Mouse (Mus musculus) testis, adult 2 months (tissue): ENCODE results near the gene Hbs1l. TPM values are rescaled to one million over a fixed set of nuclear protein-coding genes. Genes with fewer than 3 reads are reported as not detected.

Source experiments
- H3K27ac ChIP-seq: fragments of 200-500 bp; 2 replicates; pipeline ENCODE4 v1.5.1; 2012; ENCODE audit warnings: low read depth, low read length; ENCODE audit not compliant: control insufficient read depth, insufficient read depth
- H3K27me3 ChIP-seq: fragments of 200-500 bp; 2 replicates; pipeline ENCODE4 v1.6.1; 2012; ENCODE audit warnings: mild to moderate bottlenecking, low read length, moderate library complexity; ENCODE audit not compliant: control insufficient read depth, insufficient read depth
- H3K36me3 ChIP-seq: fragments of 200-500 bp; 2 replicates; pipeline ENCODE4 v1.6.1; 2012; ENCODE audit warnings: mild to moderate bottlenecking, low read length; ENCODE audit not compliant: control insufficient read depth, insufficient read depth
- H3K4me1 ChIP-seq: fragments of 200-500 bp; 2 replicates; pipeline ENCODE4 v1.6.1; 2012; ENCODE audit warnings: low read length; ENCODE audit not compliant: control insufficient read depth, insufficient read depth
- H3K4me3 ChIP-seq: fragments of 200-500 bp; 2 replicates; pipeline ENCODE4 v1.5.1; 2012; ENCODE audit warnings: low read depth, mild to moderate bottlenecking, low read length, moderate library complexity, mixed read lengths; ENCODE audit not compliant: control insufficient read depth
- CTCF ChIP-seq: fragments of 200-500 bp; IDR thresholded peaks from 2 replicates; pipeline ENCODE4 v1.5.1; 2012; ENCODE audit warnings: low read depth, mild to moderate bottlenecking, inconsistent platforms, low read length, moderate library complexity; ENCODE audit not compliant: control insufficient read depth, insufficient read depth, insufficient replicate concordance
- POLR2A ChIP-seq: fragments of 200-500 bp; IDR thresholded peaks from 2 replicates; pipeline ENCODE4 v1.6.1; 2012; ENCODE audit warnings: low read depth, mild to moderate bottlenecking, inconsistent platforms, low read length, moderate library complexity; ENCODE audit not compliant: control insufficient read depth
- polyA plus RNA-seq: library from polyadenylated mRNA; depleted of rRNA; stranded (reverse); fragments of >200 nt; gene quantifications from 2 replicates; pipeline ENCODE4 v1.2.3, GENCODE M21; 2012; rRNA removed

The Hbs1l gene
- polyA plus RNA-seq, 1 experiment: 57.5 TPM

GRCm38 (mm10) chr10:21411621-21412205 is 115.9 kb downstream of the Hbs1l start:
- no peak overlapping the region for H3K27ac ChIP-seq
- no peaks in the 10 kb centered on the region for H3K36me3 ChIP-seq
- H3K4me1 ChIP-seq: no peaks in the 10 kb centered on the region
- TF ChIP-seq POLR2A (no peak), CTCF (no peak)
- H3K4me3 ChIP-seq: no peak overlapping the region
- H3K27me3 ChIP-seq: no peaks in the 10 kb centered on the region

GRCm38 (mm10) chr10:21415031-21415430 is 119.3 kb downstream of the Hbs1l start:
- Histone ChIP-seq H3K27me3 (no peaks in the 10 kb centered on the region), H3K4me1 (no peaks in the 10 kb centered on the region), H3K27ac (no peak overlapping the region), H3K36me3 (no peaks in the 10 kb centered on the region), H3K4me3 (no peak overlapping the region)
- no peak for TF ChIP-seq POLR2A
- no peak for TF ChIP-seq CTCF

GRCm38 (mm10) chr10:21416184-21416583 is 120.4 kb downstream of the Hbs1l start:
- Histone ChIP-seq H3K4me3 (no peak overlapping the region), H3K27me3 (no peaks in the 10 kb centered on the region), H3K36me3 (no peaks in the 10 kb centered on the region), H3K4me1 (no peaks in the 10 kb centered on the region), H3K27ac (no peak overlapping the region)
- TF ChIP-seq CTCF (no peak), POLR2A (no peak)

Other genes starting within 250 kb of the Hbs1l start
- 0.19 and 0.36 TPM in 2 replicates for gene Myb, start 135.0 kb upstream of the Hbs1l start, polyA plus RNA-seq
- gene Aldh8a1, start 81.3 kb downstream of the Hbs1l start, polyA plus RNA-seq: 1.8 and 2.2 TPM in 2 replicates